Mouse (Mus musculus): ENCODE results near the gene Safb.

The Safb gene

DNA sequence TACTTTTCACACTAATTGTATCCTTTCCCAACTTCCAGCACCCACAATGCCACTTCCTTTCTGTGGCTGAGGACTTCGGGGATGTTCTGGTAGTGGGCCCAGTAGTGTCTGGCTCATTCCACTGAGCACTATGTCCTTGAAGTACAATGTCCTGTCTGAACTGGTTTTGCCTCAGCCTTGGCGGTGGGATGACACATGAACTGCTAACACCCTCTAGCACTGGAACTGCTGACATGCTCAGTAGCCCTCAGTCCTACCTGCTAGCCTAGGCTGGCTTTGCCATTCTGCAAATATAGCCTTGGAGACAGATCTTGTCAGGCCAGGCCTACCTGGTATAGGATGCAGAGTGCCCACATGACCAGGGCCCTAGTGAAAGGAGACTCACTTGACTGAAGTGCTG lies 22.8 kb upstream of the Safb start:
- no peak for DNase-seq

DNA sequence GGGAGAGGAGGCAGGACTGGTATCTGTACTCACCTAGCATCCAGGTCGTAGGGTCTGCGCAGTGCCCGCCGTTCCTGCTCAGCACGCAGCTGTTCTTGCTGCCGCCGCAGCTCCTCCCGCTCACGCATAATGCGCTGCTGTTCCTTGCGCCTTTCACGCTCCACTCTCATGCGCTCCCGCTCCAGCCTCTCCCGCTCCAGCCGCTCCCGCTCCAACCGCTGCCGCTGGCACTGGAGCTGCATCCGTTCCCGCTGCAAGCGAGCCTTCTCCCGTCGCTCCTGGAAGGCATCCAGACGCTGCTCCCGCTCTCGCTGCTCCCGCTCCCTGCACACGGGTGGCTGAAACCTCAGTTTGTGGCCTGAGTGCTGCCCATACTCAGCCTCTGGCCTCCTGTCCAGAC lies 18.3 kb upstream of the Safb start:
- DNase-seq = peak; percentile 38

DNA sequence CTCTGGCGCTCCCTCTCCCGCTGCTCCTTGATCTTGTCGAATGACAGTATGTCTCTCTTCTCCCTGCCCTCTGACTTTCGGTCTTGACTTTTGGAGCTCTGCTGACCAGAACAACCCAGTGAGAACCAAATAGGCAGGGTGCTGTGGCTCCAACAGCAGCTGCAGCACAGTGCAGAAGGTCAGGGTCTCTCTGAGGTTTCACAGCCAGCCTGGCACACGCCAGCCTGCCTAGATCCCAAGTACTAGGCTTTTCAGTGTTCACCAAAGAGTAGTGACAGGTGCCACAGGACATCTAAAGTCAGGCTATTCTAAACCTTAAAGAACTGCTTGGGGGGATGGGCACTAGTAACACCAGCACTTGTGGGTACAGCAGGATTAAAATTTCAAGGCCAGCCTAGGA lies 17.7 kb upstream of the Safb start:
- no peak for DNase-seq

DNA sequence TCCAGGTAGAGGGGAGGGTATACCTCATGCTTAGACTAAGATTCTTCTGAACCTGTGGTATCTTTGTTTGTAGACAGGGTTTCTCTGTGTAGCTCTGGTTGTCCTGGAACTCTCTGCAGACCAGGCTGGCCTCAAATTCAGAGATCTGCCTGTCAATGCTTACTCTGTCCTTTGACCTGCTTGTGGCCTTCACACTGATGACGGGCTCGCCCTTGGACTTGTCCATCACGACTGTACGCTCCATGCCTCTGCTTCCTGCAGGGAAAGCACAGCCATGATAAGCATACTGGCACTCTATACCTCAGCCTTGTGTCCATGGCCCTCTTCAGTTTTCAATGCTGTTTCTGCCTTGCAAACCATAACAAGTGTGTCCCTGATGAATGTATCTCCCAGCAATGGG lies 17.3 kb upstream of the Safb start:
- no peak for DNase-seq

DNA sequence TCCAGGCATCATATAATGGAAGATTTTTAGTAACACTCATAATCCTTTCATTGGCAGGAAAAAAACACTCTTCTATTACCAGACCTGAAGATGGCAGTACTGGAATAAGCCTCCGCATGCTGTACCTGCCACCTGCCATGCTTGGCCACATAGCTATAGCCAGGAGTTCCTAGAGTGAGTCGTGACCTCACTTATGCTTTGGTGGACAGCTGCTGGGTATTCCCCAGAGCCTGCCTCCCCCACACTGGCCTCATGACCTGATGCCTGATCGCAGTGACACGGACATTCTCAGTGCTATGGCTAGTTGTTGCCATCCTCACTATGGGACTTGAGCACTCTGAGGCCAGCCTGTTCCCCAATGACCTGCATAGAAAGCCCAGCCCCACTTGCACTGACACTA lies 14.3 kb upstream of the Safb start:
- no peak for DNase-seq

DNA sequence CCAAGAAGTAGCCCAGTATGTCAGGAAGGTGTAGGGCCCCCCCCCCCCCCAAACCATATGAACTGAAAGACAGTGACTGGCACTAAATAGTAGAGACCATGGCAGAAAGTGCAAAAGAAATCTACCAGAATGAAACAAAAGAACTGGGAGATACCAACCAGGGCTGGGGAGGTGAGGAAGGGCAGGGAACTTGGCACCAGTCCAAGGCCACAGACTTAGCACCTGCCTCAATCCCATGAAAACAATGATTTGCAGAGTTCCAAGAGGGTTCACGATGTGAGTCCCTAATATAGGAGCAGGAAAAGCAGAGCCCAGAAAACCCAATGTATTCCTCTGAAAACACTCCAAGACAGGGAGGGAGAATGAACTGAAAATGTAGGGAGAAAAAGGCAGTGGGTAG lies 12.5 kb upstream of the Safb start:
- DNase-seq = no peak

DNA sequence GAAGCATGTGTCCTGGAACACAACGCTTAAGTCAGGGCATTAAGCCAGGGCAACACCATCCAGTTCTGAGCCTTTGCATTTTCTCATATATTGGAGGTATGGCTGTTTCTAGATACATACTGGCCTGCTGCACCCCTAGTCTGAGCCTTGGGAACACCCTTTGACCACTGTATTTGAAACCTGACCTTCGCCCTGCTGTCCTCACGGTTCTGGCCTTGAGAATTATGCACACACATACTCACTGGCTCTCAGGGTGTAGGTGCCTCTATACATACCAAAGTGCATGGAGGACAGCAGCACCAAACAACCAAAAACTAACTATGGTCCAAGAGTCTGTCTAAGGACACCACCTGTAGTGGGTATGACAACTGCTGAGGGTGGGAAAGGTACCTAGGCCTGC lies 11.7 kb upstream of the Safb start:
- no peak for DNase-seq

DNA sequence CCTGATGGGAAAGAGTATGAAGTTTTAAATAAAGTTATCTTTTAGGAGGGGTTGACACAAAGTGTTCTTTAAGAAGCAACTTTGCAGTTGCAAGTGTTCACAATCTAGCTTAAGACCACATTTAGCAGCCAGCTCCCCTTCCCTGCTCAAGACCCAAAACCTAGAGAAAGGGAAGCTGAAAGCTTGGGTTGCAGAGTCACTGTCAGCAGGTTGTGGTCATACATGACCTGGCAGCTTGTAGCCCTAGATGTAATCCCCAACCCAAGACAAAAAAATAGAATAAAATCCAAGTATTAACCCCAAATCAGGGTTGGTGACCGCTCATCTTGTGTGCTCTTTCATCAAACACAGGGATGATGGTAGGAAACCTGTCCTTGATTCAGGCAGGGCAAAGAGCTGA lies 1.6 kb upstream of the Safb start:
- no peak for DNase-seq

DNA sequence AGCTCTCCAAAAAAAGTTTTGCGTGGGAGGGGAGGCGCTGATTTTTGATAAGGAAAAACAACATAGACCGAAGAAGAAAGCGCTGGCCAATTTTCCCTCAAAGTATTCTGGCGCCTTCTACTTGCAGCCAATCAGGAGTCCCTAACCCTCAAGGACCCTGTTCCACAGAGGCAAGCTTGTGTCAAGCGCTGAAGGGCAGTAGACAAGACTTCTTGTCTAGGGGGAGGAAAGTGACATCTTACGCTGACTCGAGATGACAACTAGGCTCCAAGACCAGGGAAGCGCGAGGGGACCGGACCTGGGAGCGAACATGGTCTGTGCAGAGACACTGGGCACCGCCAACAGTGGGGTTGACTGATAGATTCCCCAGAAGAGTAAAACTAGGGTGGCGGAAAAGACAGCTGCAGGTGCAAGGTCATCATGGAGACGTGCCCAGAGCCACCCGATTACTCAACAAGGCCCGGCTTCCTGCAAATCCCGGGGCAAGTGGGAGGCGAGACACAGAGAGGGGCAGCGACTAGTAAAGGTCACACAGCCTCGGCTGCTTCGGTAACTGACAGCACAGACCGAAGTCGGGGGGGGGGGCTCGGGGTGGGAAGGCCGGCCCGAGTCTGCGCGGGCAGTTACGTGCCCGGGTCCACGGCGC lies 891 bp upstream of the Safb start:
- DNase-seq = no peak

DNA sequence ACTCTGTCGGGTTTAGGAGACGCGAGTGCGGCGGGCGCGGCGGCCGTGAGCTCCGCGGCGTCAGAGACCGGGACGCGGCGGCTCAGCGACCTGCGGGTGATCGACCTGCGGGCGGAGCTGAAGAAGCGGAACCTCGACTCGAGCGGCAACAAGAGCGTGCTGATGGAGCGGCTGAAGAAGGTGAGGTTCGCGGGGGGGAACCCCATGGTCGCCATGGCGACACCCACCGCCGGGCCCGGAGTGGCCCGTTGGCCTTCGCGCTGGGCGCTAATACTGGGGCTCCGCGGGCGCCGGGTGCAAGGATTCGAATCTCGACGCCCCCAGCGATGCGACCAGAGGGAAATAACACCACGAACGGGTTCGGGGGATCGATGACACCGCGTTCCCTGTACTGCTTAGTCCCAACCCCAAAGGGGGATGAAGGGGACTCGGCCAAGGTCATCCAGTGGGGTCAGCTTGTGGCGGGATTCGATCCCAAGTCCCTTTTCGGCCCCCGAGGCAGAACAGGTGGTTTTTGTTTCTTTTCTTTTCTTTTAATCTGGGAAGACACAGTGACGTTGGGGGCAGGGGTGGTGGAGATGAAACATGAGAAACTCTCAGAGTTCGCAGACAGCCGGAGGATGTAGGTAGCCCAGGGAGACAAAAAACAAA lies 671 bp downstream of the Safb start:
- peak; percentile 47 for DNase-seq

DNA sequence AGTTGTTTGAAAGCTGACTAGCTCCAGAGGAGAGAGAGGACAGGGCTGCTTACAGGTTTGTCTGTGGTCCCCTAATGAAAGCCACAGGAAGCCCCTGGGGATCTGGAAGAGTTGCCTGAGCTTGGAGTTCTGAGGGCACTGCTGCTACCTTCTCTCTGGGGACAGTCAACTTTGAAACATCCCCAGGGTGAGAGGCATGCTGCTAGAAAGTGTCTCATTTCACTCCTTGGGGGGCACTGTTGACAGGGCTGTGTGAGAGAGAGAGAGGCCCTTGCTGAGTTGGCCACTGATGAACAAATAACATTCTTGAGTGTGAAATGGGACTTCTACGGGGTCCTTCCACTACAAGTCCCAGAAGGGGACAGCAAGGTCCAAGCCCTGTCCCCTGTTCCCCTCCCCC lies 3.1 kb downstream of the Safb start:
- no peak for DNase-seq

DNA sequence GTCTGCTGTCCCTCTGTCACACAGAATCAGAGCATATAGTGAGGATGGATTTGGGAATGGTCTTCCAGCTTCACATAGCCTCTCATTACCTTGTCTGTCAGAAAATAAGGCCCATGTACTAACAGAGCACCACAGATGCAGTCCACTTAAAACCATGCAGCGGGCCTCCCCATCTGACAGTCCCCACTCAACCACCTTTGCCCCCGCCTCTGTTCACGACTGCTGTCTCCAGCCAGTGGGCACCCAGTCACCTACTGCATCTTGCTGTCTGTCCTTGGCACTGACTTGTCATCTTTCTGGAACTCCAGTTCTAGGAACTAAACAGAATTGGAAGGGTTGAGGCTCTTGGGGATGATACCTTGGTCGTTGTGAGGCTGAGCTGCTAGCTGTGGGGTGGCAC lies 4.3 kb downstream of the Safb start:
- no peak for DNase-seq

DNA sequence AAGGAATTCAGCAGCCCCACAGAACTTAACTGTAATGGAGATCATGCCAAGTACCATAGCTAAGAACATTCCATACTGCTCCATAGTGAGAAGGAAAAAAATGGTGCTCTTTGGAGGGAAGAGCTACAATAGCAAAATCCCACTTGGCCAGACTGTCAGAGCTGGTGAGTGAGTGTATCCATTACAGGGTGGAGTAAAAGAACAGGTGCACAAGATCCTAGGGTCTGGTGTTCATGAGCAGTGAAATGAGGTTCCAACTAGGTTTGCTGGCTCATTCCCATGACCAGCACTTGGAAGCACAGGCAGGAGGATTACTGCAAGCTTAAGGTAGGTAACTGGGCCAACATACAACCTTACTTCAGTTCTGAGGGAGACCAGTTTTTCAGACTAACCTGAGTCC lies 7.9 kb downstream of the Safb start:
- no peak for DNase-seq

DNA sequence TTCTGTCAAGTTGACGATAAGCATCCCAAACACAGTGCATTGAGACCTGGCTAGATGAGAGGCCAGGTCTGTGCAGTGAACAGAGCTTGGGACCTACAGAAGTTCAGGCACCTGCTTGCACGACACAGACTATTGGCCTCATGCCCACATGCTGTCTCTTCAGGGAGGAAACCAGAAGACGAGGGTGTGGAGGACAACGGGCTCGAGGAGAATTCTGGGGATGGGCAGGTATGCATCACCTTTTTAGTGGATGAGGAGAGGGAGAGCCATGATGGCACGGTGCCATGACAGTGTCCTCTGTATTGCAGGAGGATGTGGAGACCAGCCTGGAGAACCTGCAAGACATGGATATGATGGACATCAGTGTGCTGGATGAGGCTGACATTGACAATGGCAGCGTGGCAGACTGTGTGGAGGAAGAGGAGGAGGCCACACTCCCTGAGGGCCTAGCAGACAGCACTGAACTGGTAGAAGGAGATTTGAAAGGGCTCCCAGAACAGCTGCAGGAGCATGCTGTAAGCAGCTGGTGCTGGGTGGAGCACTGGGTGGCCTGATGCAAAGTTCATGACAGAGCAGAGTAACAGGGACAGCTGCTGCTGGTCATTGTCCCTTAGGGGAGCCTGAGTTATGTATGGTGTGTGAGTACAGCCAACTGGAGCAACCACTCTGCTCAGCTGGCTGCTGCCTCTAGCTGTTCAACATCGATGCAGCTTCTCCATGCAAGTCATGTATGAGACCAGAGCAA lies 9.1 kb downstream of the Safb start:
- no peak for DNase-seq

DNA sequence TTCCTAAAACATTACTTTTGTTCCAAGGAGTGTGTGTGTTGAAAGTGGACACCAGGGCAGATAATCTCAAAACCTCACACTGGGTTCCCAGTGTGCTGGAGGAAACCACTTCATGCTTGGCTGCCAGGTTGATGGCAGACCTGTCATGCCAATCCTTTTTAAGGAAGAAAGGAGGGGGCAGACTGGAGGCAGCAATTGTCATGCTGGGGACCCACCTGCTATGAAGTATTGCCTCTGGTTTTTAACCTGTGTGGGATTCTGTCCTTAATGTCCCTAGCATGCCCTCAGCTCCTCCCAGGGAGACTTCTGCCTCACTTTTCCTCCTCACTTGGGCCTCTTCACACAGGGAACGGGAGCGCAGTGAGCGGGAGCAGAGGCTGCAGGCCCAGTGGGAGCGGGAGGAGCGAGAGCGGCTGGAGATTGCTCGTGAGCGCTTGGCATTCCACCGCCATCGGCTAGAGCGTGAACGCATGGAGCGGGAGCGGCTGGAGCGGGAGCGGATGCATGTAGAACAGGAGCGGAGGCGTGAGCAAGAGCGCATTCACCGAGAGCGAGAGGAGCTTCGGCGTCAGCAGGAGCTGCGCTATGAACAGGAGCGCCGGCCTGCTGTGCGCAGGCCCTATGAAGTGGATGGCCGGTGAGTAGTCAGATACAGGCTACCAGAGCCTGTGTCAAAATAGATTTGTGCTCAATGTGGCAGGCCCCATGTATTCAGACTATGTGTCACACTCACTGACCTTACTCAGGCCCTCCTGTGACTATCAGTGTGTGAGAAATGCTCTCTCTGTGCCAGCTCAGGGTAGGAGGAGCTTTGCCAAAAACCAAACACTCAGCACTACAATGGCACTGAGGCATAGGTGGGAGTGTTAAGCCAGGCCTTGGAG lies 18.8 kb downstream of the Safb start:
- no peak for DNase-seq

DNA sequence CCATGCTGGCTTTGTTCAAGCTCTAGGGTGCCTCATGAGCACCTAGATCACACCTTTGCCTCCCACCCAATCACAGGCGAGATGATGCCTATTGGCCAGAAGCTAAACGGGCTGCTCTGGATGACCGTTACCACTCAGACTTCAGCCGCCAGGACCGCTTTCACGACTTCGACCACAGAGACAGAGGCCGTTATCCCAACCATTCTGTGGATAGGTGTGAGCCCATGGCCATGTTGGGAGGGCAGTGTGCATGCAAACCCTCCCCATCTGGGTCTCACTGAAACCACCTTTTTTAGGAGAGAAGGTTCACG lies 19.4 kb downstream of the Safb start:
- DNase-seq = no peak

DNA sequence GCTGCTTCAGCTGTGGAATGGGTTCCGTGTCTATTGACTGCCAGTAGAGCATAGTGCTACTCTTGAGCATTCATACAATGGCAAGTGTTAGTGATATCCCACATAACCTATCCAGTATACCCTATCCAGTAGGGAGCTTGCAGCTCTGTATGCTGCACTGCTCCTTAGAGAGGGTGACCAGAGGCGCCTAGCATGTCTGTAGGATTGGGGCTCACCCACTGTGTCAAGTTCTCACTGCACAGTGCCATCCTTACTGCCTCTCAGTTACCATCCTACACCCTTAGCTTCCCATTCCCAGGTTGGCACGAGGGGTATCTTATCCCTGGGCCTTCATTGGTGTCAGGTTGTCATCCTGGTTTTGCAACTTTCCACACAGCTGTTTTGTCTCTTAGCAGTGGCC lies 19.8 kb downstream of the Safb start:
- no peak for DNase-seq

DNA sequence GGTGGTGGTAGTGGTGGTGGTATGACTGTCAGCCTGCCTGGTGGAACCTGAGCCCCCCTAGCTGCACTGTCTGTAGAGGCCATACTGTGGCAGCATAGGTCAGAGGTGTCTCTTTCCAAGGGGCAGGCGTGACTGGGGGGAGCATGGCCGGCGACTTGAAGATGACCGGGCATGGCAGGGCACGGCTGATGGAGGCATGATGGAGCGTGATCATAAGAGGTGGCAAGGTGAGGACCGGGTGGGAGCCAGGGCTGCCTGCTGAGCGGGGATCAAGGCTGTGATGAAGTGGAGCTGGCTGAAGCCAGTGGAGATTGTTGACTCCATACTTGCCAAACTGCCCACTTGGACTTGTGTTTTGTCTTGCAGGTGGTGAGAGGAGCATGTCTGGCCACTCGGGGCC lies 20.8 kb downstream of the Safb start:
- DNase-seq = no peak

DNA sequence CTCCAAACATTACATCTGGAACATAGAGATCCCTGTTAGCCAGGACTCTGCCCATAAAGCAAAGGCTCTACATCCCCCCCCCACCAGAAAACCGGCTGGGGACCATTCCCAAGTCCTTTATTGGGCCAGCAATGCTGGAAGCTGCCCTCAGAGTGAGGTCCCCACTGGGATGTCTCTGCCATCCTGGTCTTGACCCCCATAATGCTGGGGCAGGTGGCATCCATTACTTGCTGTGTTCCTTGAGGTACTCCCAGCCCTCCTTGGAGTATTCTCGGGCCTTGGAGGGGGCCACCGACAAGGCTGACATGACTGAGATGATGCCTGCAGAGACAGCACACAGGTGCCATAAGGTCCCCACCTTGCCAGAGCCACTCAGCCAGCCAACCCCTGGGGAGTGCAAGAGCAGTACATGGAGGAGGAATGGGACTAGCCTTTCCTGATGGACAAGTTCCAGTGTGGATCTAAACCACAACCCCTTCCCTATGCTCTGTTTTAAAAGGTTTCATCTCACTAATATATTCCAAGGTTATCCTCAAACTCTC lies 23.0 kb downstream of the Safb start:
- no peak for DNase-seq

DNA sequence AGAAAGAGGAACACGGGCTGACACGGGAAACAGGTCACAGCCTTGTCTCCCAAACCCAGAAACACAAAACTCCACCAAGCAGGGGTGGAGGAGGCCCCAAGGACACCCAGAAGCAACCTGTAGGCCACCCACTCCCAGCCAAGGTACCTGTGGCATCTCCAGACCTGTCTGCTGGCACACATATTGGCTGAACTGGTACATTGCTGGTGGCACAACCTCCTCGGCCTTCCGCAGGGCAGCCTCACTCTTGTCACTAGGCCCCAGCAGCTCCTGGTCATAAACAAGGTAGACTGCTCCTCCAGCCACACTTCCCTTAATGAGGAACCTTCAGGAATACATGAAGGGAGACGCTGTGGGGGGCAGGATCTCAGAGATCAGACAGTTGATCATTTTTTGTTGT lies 24.1 kb downstream of the Safb start:
- no peak for DNase-seq

DNA sequence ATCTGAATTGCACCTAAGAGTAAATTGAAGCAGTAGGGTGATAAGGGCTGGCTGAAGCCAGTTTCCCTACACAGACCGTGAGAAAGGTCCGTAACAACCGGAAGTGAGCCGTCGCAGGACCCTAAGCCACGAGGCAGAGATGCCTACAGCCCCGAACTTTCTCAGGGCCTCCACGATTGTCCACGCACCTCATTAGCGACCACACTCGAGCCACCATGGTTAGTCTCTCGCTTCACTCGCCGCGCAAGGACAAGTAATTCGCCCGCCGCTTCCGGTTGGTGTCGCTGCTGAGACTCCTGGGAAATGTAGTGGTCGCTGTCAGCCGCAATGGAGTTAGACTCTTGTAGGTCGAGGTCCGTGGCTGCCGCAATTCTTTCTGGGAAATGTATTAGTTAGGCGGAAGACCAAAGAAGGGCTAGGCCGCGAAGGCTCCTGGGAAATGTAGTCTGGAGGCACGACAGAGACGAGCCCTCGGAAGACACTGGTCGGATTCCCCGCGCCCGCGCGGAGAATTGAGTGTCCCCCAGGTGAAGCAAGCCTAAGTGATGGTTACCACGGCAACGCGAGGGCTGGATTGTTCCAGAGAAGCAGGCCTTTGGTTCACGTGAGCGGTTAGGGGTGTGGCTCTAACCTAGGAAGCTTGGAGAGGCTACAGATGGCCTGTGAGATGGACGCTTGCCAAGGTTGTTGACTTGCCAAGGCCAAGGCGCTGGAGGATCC lies 25.0 kb downstream of the Safb start, which contains the start of gene 2410015M20Rik:
Gene 2410015M20Rik (minus strand): TSS at position 320 of the 720 bp plus-strand sequence.
- peak; percentile 94 for DNase-seq

DNA sequence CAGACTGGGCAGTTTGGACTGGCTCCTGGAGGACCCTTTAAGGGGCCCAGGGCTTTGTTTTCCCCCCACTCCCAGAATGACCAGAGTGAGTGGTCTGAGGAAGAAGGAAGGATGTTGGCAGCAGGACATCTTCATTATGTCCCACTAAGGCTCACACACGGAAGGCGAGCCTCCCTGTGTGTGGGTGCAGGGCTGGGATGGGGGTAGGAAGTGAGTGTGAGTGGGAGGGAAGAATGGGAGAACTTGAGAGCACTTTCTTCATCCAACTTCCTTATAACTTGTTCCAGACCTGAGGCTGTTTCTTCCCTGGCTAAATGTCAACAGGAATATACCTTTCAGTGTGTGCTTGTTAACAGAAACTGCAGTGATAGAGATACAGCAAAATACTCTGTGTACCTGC lies 26.7 kb downstream of the Safb start:
- DNase-seq = no peak

All from right cerebral cortex, postnatal 14 days (tissue).